Mouse (Mus musculus): Measurements from ENCODE around the gene Abcb4. TPM values are rescaled to one million over a fixed set of nuclear protein-coding genes. Genes with fewer than 3 reads are reported as not detected.

Gene Abcb4
- polyA plus RNA-seq (2015; fragmentation: Nextera tagmentation; extraction: Ambion mirVana), result 56.8 and 64.5 TPM in 2 replicates

GRCm38 (mm10) chr5:8893300-8894103 lies at the start of gene Abcb4:
Gene Abcb4, plus strand, starts transcription at chr5:8893717.

GRCm38 (mm10) chr5:8996686-8997512 lies 103.4 kb downstream of the Abcb4 start, which contains the start of gene Crot:
Gene Crot, minus strand, starts transcription at chr5:8997324.

Other genes starting within 250 kb of the Abcb4 start
- 0.95 and 1.1 TPM in 2 replicates for gene Abcb1a, start 233.6 kb upstream of the Abcb4 start, polyA plus RNA-seq (2015; fragmentation: Nextera tagmentation; extraction: Ambion mirVana)
- 3.4 and 3.5 TPM in 2 replicates for gene Abcb1b, start 95.6 kb upstream of the Abcb4 start, polyA plus RNA-seq (2015; fragmentation: Nextera tagmentation; extraction: Ambion mirVana)
- 15.7 and 20.2 TPM in 2 replicates for gene Crot, start 103.6 kb downstream of the Abcb4 start, polyA plus RNA-seq (2015; fragmentation: Nextera tagmentation; extraction: Ambion mirVana)
- gene Tmem243, start 207.0 kb downstream of the Abcb4 start, polyA plus RNA-seq (2015; fragmentation: Nextera tagmentation; extraction: Ambion mirVana), result 18.2 and 24.1 TPM in 2 replicates